Mouse (Mus musculus): ENCODE data around the gene Hnf1a. TPM values are rescaled to one million over a fixed set of nuclear protein-coding genes. Genes with fewer than 3 reads are reported as not detected.

The Hnf1a gene
- polyA plus RNA-seq, 1 experiment from 2014 or later, result 0.46 TPM

- 61% methylated on average over 16 of the region's 16 CpGs for WGBS
Measured at GRCm38 (mm10) chr5:114996447-114996846, 25.6 kb upstream of the Hnf1a start.

GRCm38 (mm10) chr5:114985074-114985473 lies 14.2 kb upstream of the Hnf1a start:
- no peaks in the 10 kb centered on the region; the same call in 1 of the 2 replicates for H3K9me3 ChIP-seq (replicated peaks; ENCODE audit: control insufficient read depth, low read length)
- H3K4me2 ChIP-seq (ENCODE audit: low read depth, low read length), result no peak overlapping the region
- no peak overlapping the region for H3K4me3 ChIP-seq (ENCODE audit: low read length)
- H3K27me3 ChIP-seq (ENCODE audit: control insufficient read depth, insufficient read depth, low read length), result no peaks in the 10 kb centered on the region
- no peak for ATAC-seq (replicated peaks; ENCODE audit: extremely low read depth, insufficient read depth, low FRiP score)
- peaks cover 2% of the 10 kb centered on the region; the same call in 1 of the 2 replicates for H3K4me1 ChIP-seq (ENCODE audit: control insufficient read depth, insufficient read depth, low read length)
- no peaks in the 10 kb centered on the region for H3K36me3 ChIP-seq (ENCODE audit: control insufficient read depth, insufficient read depth)
- H3K9ac ChIP-seq (ENCODE audit: low read length), result no peak overlapping the region
- H3K27ac ChIP-seq (ENCODE audit: low read length), result no peak overlapping the region

More at GRCm38 (mm10) chr5:114996447-114996846, 25.6 kb upstream of the Hnf1a start:
- no peak overlapping the region for H3K9ac ChIP-seq (ENCODE audit: low read length)
- no peaks in the 10 kb centered on the region; the same call in 1 of the 2 replicates for H3K27me3 ChIP-seq (ENCODE audit: control insufficient read depth, insufficient read depth, low read length)
- no peaks in the 10 kb centered on the region for H3K9me3 ChIP-seq (replicated peaks; ENCODE audit: control insufficient read depth, low read length)
- no peak overlapping the region for H3K27ac ChIP-seq (ENCODE audit: low read length)
- no peak for ATAC-seq (replicated peaks; ENCODE audit: extremely low read depth, insufficient read depth, low FRiP score)
- no peak overlapping the region for H3K4me3 ChIP-seq (ENCODE audit: low read length)
- H3K36me3 ChIP-seq (ENCODE audit: control insufficient read depth, insufficient read depth), result no peaks in the 10 kb centered on the region
- H3K4me1 ChIP-seq (ENCODE audit: control insufficient read depth, insufficient read depth, low read length), result no peaks in the 10 kb centered on the region
- H3K4me2 ChIP-seq (ENCODE audit: low read depth, low read length), result no peak overlapping the region

- Histone ChIP-seq H3K27ac (ENCODE audit: low read length) (no peak overlapping the region), H3K4me1 (ENCODE audit: control insufficient read depth, insufficient read depth, low read length) (peaks cover 5% of the 10 kb centered on the region; the same call in 1 of the 2 replicates), H3K9ac (ENCODE audit: low read length) (no peak overlapping the region), H3K36me3 (ENCODE audit: control insufficient read depth, insufficient read depth) (no peaks in the 10 kb centered on the region), H3K4me2 (ENCODE audit: low read depth, low read length) (no peak overlapping the region), H3K4me3 (ENCODE audit: low read length) (no peak overlapping the region), H3K9me3 (replicated peaks; ENCODE audit: control insufficient read depth, low read length) (no peaks in the 10 kb centered on the region; the same call in 1 of the 2 replicates), H3K27me3 (ENCODE audit: control insufficient read depth, insufficient read depth, low read length) (no peaks in the 10 kb centered on the region)
- ATAC-seq (replicated peaks; ENCODE audit: extremely low read depth, insufficient read depth, low FRiP score), result no peak
- 57% methylated on average over 15 of the region's 15 CpGs for WGBS
Measured at GRCm38 (mm10) chr5:114982001-114982400, 11.1 kb upstream of the Hnf1a start.

GRCm38 (mm10) chr5:114980122-114980748 lies 9.3 kb upstream of the Hnf1a start:
- peak overlapping the region; percentile 98 for H3K4me2 ChIP-seq (ENCODE audit: low read depth, low read length)
- no peaks in the 10 kb centered on the region for H3K27me3 ChIP-seq (ENCODE audit: control insufficient read depth, insufficient read depth, low read length)
- peak overlapping the region; percentile 42 for H3K9ac ChIP-seq (ENCODE audit: low read length)
- no peaks in the 10 kb centered on the region for H3K36me3 ChIP-seq (ENCODE audit: control insufficient read depth, insufficient read depth)
- WGBS, result 24% methylated on average over 16 of the region's 16 CpGs
- ATAC-seq (replicated peaks; ENCODE audit: extremely low read depth, insufficient read depth, low FRiP score), result no peak
- peaks cover 5% of the 10 kb centered on the region; the same call in 1 of the 2 replicates for H3K4me1 ChIP-seq (ENCODE audit: control insufficient read depth, insufficient read depth, low read length)
- H3K27ac ChIP-seq (ENCODE audit: low read length), result no peak overlapping the region
- H3K4me3 ChIP-seq (ENCODE audit: low read length), result peak overlapping the region; percentile 65
- no peaks in the 10 kb centered on the region; the same call in 1 of the 2 replicates for H3K9me3 ChIP-seq (replicated peaks; ENCODE audit: control insufficient read depth, low read length)

DNA sequence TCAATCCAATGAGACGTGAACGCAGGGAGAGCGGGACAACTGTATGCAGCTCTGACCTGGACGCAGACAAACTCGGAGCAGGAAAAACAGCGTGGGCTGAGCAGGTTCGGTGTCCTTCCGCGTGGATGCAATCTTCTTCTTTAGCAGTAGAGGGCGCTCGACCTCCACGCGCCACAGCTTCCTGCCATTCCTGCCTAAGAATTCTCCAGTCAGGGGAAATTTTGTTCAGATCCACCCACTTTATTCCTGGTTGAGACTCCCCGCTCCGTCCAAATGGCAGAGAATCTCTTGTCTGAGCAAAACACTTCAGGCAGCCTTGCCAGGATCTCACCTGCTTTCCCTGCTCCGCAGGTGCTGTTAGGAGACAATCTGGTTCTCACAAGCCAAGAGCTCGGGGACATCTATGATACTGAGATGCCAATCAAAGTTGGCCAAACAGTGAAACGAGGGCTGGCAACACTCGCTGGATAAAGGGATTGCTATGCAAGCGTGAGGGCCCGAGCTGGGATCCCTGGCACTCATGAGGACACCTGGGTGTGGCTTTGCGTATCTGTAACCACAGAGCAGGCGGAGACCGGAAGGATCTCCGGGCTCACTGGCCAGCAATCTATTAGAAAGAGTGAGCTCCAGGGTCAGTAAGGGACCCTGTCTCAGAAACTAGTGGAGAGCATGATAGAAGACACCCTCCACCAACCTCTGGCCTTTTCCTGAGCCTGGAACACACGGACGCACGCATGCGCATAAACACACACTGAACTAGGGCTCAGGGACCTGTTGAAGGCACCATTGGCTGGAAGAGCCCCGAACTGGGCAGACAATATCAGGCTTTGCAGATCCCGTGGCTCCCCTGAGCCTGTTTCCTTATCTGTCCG lies 8.6 kb upstream of the Hnf1a start:
- peak overlapping the region; percentile 98 for H3K4me2 ChIP-seq (ENCODE audit: low read depth, low read length)
- H3K36me3 ChIP-seq (ENCODE audit: control insufficient read depth, insufficient read depth), result no peaks in the 10 kb centered on the region
- H3K4me3 ChIP-seq (ENCODE audit: low read length), result peak overlapping the region; percentile 65
- ATAC-seq (replicated peaks; ENCODE audit: extremely low read depth, insufficient read depth, low FRiP score), result peak; percentile 61
- no peak overlapping the region for H3K27ac ChIP-seq (ENCODE audit: low read length)
- H3K4me1 ChIP-seq (ENCODE audit: control insufficient read depth, insufficient read depth, low read length), result peaks cover 5% of the 10 kb centered on the region; the same call in 1 of the 2 replicates
- no peaks in the 10 kb centered on the region for H3K27me3 ChIP-seq (ENCODE audit: control insufficient read depth, insufficient read depth, low read length)
- H3K9me3 ChIP-seq (replicated peaks; ENCODE audit: control insufficient read depth, low read length), result no peaks in the 10 kb centered on the region; the same call in 1 of the 2 replicates
- H3K9ac ChIP-seq (ENCODE audit: low read length), result peak overlapping the region; percentile 42
- 4% methylated on average over 32 of the region's 32 CpGs for WGBS

DNA sequence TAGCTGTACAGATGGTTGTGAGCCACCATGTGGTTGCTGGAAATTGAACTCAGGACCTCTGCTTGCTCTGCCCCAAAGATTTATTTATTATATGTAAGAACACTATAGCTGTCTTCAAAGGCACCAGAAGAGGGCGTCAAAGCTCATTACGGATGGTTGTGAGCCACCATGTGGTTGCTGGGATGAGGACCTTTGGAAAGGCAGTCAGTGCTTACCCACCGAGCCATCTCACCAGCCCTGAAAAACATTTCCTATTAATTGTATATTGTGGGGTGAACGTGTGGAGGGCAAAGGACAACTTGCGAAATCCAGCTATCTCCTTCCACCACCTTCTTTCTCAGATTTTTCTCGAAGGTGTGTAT lies 8.0 kb upstream of the Hnf1a start:
- H3K27me3 ChIP-seq (ENCODE audit: control insufficient read depth, insufficient read depth, low read length), result no peaks in the 10 kb centered on the region
- H3K9ac ChIP-seq (ENCODE audit: low read length), result 0 out of 2 replicates have a peak overlapping the region, but pooled peaks have one; percentile 24
- H3K4me1 ChIP-seq (ENCODE audit: control insufficient read depth, insufficient read depth, low read length), result peaks cover 5% of the 10 kb centered on the region; the same call in 1 of the 2 replicates
- peak; percentile 20; the same call in 1 of the 2 replicates for ATAC-seq (replicated peaks; ENCODE audit: extremely low read depth, insufficient read depth, low FRiP score)
- H3K27ac ChIP-seq (ENCODE audit: low read length), result no peak overlapping the region
- WGBS, result 3% methylated on average over 6 of the region's 6 CpGs
- H3K9me3 ChIP-seq (replicated peaks; ENCODE audit: control insufficient read depth, low read length), result no peaks in the 10 kb centered on the region; the same call in 1 of the 2 replicates
- peak overlapping the region; percentile 98 for H3K4me2 ChIP-seq (ENCODE audit: low read depth, low read length)
- H3K36me3 ChIP-seq (ENCODE audit: control insufficient read depth, insufficient read depth), result no peaks in the 10 kb centered on the region
- peak overlapping the region; percentile 65 for H3K4me3 ChIP-seq (ENCODE audit: low read length)

DNA sequence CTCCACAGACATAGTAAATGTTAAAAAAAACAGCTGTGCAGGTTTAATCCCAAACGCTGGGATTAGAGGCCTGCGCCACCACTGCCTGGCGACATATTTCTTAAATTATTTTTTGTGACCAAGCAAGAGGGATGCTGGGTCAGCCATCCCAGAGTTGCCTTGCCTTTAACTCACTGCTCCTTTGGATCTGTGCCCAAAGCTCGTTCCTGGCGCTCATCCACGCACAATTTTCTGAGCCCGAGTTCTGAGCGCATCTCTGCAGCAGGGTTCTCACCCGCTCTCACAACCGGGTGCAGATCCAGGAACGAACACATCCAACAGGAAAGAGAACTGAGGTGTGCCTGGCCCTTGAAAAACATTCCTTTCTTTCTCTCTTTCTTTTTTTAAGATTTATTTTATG lies 7.6 kb upstream of the Hnf1a start:
- H3K9me3 ChIP-seq (replicated peaks; ENCODE audit: control insufficient read depth, low read length), result no peaks in the 10 kb centered on the region; the same call in 1 of the 2 replicates
- H3K27me3 ChIP-seq (ENCODE audit: control insufficient read depth, insufficient read depth, low read length), result no peaks in the 10 kb centered on the region
- WGBS, result 55% methylated on average over 11 of the region's 11 CpGs
- H3K27ac ChIP-seq (ENCODE audit: low read length), result no peak overlapping the region
- peaks cover 5% of the 10 kb centered on the region; the same call in 1 of the 2 replicates for H3K4me1 ChIP-seq (ENCODE audit: control insufficient read depth, insufficient read depth, low read length)
- no peak for ATAC-seq (replicated peaks; ENCODE audit: extremely low read depth, insufficient read depth, low FRiP score)
- H3K36me3 ChIP-seq (ENCODE audit: control insufficient read depth, insufficient read depth), result no peaks in the 10 kb centered on the region
- no peak overlapping the region for H3K9ac ChIP-seq (ENCODE audit: low read length)
- H3K4me3 ChIP-seq (ENCODE audit: low read length), result no peak overlapping the region
- H3K4me2 ChIP-seq (ENCODE audit: low read depth, low read length), result no peak overlapping the region

DNA sequence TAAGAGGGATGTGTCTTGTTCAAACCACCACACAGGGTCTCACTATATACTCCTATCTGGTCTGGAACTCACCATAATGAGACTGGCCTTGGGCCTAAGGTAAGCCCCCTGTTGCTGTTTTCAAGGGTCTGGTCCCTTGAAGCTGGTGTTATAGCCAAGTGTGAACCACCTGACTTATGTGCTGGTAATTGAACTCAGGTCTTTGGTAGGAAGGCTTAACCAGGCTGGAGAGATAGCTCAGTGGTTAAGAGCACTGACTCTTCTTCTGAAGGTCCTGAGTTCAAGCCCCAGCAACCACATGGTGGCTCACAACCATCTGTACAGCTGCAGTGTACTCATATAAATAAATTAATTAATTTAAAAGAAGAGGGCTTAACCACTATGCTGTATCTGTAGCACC lies 6.0 kb upstream of the Hnf1a start:
- Histone ChIP-seq H3K4me2 (ENCODE audit: low read depth, low read length) (no peak overlapping the region), H3K36me3 (ENCODE audit: control insufficient read depth, insufficient read depth) (no peaks in the 10 kb centered on the region), H3K9ac (ENCODE audit: low read length) (no peak overlapping the region), H3K27ac (ENCODE audit: low read length) (no peak overlapping the region), H3K4me3 (ENCODE audit: low read length) (no peak overlapping the region), H3K27me3 (ENCODE audit: control insufficient read depth, insufficient read depth, low read length) (no peaks in the 10 kb centered on the region), H3K9me3 (replicated peaks; ENCODE audit: control insufficient read depth, low read length) (no peaks in the 10 kb centered on the region), H3K4me1 (ENCODE audit: control insufficient read depth, insufficient read depth, low read length) (peaks cover 5% of the 10 kb centered on the region; the same call in 1 of the 2 replicates)
- ATAC-seq (replicated peaks; ENCODE audit: extremely low read depth, insufficient read depth, low FRiP score), result no peak

DNA sequence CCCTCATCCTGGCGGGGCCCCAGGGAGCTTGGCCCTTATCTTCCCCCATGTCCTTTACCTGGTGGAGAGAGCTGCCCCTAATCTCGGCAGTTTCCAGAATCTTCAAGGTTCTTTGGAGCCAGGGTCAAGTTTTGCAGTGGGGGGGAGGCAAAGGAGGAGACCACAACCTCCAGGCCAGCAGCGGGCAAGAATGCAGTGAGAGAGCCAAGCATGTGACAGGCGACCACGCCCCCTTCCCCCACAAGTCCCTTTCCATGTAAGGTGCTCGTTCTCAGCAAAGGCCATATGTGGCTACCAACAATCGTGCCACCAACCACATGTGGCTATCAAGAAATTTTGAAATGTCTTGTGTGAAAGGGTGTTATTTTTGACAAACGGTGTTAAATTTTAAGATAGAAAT lies 2.2 kb upstream of the Hnf1a start:
- Histone ChIP-seq H3K4me2 (ENCODE audit: low read depth, low read length) (no peak overlapping the region), H3K4me3 (ENCODE audit: low read length) (no peak overlapping the region), H3K36me3 (ENCODE audit: control insufficient read depth, insufficient read depth) (no peaks in the 10 kb centered on the region), H3K9ac (ENCODE audit: low read length) (no peak overlapping the region), H3K27me3 (ENCODE audit: control insufficient read depth, insufficient read depth, low read length) (peaks cover 13% of the 10 kb centered on the region), H3K4me1 (ENCODE audit: control insufficient read depth, insufficient read depth, low read length) (no peaks in the 10 kb centered on the region), H3K9me3 (replicated peaks; ENCODE audit: control insufficient read depth, low read length) (no peaks in the 10 kb centered on the region), H3K27ac (ENCODE audit: low read length) (no peak overlapping the region)
- WGBS, result 67% methylated on average over 8 of the region's 8 CpGs
- no peak for ATAC-seq (replicated peaks; ENCODE audit: extremely low read depth, insufficient read depth, low FRiP score)
